Mouse (Mus musculus): ENCODE measurements around the gene Cblb.

Gene Cblb

GRCm38 (mm10) chr16:52077901-52078300 is 46.9 kb downstream of the Cblb start:
- no peak for DNase-seq

- DNase-seq: peak; percentile 48 to 69
These were observed 47.9 kb downstream of the Cblb start for GRCm38 (mm10) chr16:52078758-52079474.

- DNase-seq: no peak
These were observed 48.4 kb downstream of the Cblb start for GRCm38 (mm10) chr16:52079475-52079823.

- no peak for DNase-seq
These were observed 49.8 kb downstream of the Cblb start for GRCm38 (mm10) chr16:52080619-52081395.

- DNase-seq: no peak
These were observed 50.7 kb downstream of the Cblb start for GRCm38 (mm10) chr16:52081756-52082155.

- DNase-seq: no peak
These were observed 55.9 kb downstream of the Cblb start for GRCm38 (mm10) chr16:52086793-52087450.

GRCm38 (mm10) chr16:52089354-52089753 is 58.3 kb downstream of the Cblb start:
- no peak for DNase-seq

- no peak for DNase-seq
These were observed 59.9 kb downstream of the Cblb start for GRCm38 (mm10) chr16:52090899-52091298.

- no peak for DNase-seq
These were observed 62.6 kb downstream of the Cblb start for GRCm38 (mm10) chr16:52093325-52094253.

GRCm38 (mm10) chr16:52094735-52095459 is 63.9 kb downstream of the Cblb start:
- no peak for DNase-seq

GRCm38 (mm10) chr16:52095643-52096042 is 64.6 kb downstream of the Cblb start:
- no peak for DNase-seq

GRCm38 (mm10) chr16:52100466-52100865 is 69.4 kb downstream of the Cblb start:
- no peak for DNase-seq

GRCm38 (mm10) chr16:52104608-52105007 is 73.6 kb downstream of the Cblb start:
- DNase-seq: no peak

- no peak for DNase-seq
These were observed 76.8 kb downstream of the Cblb start for GRCm38 (mm10) chr16:52107836-52108235.

GRCm38 (mm10) chr16:52114473-52114872 is 83.4 kb downstream of the Cblb start:
- no peak for DNase-seq

- DNase-seq: no peak
These were observed 88.0 kb downstream of the Cblb start for GRCm38 (mm10) chr16:52119003-52119402.

- DNase-seq: no peak
These were observed 93.9 kb downstream of the Cblb start for GRCm38 (mm10) chr16:52124974-52125373.

GRCm38 (mm10) chr16:52125896-52126295 is 94.9 kb downstream of the Cblb start:
- no peak for DNase-seq

- no peak for DNase-seq
These were observed 98.4 kb downstream of the Cblb start for GRCm38 (mm10) chr16:52129357-52129905.

GRCm38 (mm10) chr16:52132808-52133490 is 101.9 kb downstream of the Cblb start:
- DNase-seq: no peak

GRCm38 (mm10) chr16:52134631-52135227 is 103.7 kb downstream of the Cblb start:
- no peak for DNase-seq

Measured in kidney, postnatal 4 days (tissue).